Mouse (Mus musculus): ENCODE data around the gene Trim47. TPM values are rescaled to one million over a fixed set of nuclear protein-coding genes. Genes with fewer than 3 reads are reported as not detected.

Trim47 gene
- polyA plus RNA-seq (2015; fragmentation: Nextera tagmentation; extraction: Ambion mirVana) = 33.9 and 35.1 TPM in 2 replicates

DNA sequence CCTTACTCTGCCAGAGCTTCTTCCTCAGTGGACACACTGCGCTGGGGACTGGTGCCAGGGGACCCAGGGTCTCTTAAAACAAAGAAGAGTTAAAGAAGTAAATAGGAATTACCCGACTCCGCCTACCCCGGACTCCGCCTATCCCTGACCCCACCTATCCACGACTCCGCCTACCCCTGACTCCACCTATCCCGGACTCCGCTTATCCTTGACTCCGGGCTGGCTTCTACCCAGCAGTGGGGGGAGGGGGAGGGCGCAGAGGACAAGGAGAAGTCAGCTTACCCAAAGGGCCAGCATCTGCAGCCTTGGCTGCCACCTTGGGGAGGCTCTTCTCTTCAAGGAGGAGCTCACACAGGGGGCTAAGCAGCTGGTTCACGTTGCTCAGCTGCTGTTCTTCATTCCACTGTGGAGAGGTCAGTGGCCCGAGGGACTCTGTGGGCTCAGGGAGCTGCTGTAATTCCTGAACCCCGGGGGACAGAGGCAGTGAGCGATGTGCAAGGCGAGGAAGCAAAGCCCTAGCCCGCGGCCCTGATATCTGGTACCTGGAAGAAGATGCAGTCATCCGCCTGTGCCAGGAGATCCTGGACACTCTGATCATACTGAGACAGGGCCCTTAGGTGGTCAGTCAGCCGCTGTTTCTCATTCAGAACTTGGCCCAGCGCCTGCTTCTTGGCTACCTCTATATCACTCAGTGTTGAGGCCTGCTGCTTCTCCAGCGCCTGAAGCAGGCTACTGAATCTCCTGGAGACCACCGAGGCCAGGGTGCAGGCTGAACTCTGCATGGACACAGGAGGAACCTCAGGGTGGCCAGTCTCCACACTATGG, at the start of gene Trim47:
Trim47 (minus strand) TSS at position 55 of the 825 bp plus-strand sequence.

DNA sequence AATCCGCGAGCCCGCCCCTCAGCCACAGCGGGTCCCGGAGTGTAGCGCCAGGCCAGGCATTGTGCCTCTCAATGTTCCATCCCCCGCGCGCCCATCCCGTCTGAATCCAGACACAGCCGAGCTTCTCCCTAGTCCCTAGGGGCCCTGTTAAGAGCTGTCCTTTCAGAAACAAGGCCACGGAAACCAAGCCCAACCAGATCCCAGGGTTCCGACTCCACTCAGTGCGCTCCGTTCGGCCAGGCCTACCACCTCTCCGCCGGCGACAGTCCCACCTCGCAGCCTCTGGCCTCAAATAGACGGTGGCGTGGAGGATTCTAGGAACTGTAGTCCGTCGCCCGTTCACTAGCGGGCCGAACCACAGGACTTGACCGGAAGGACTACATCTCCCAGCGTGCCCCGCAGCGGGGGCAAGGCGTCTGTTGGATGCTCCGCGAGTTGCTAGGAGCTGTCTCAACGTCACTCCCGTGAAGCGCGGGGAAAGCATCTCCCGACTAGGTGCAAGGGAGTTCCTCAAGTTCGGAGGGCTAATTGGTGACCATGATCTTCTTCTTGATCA, 41.0 kb upstream of the Trim47 start, which contains the start of gene Fbf1:
Fbf1 (minus strand) TSS at position 283 of the 556 bp plus-strand sequence.

GRCm38 (mm10) chr11:116138468-116139138, 11.6 kb upstream of the Trim47 start, which contains the start of gene Mrpl38:
Mrpl38 (minus strand) TSS chr11:116138868.

DNA sequence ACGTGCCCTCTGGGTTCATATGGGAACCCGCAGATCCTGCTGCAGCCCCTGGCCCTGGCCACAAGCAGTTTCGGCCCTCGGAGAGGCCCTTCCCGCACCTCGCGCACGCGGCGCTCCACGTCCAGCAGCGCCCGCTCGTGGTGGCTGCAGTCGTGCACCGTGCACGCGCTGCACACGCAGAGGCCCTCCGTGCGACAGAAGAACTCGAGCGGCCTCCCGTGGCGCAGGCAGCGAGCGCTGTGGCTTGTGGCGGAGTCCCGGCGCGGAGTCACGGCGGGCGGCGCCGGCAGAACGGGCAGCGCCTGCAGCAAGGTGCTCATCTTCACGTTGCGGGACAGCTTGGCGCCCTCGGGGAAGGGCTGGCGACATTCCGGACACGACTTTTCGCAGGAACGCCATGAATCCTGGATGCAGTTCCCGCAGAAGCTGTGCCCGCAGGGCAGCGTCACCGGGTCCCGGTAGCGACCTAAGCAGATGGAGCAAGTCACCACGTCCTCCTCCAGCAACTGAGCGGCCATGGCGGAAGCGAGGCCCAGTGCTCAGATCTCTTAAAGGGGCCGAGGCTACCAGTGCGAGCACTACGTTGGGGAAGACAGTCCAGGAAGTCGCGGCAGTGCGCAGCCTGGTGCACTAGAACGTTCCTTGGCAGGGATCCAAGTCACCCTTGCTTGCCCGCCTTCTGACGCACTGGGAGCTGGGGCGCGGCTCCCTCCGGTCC, 3.6 kb upstream of the Trim47 start, which contains the start of gene Trim65:
Trim65 (minus strand) TSS at position 641 of the 718 bp plus-strand sequence.

GRCm38 (mm10) chr11:116086258-116087193, 40.5 kb downstream of the Trim47 start, which contains the start of gene Wbp2:
Wbp2 (minus strand) TSS chr11:116086995.

DNA sequence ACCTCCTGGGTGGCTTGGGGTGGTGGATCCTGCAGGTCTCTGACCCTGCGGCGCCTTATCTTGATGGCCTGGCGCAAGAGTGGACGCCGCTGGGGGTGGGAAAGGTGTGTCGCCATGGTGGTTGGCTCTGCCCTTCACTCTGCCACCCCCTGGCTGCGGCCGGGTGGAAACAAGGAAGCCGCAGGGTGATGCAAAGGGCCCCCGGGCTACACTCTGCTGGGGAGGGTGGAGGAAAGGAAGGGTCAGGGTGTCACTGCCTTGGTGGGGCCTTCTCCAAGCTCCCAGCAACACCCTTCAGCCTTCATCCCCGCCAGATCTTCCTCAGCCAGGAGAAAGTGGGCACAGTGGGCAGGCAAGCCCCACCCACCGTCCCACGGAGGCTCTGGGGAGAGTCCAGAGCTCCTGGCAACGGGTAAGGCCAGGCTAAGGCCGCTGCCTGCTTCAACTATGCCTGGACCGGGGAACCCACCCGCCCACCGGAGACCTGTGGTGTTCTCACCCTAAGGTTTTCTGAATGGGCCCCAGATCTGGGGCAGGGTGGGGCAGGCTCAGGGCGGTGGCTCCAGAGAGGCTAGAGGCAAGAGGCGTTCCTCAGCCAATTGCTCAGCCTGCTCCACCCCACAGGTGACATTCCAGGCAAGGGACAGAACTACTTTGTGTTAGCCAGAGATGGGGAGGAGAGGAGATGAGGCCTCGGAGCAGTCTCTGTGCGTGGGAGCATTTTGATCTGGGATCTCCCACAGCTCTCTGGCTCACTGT, 49.4 kb downstream of the Trim47 start, which contains the start of gene Unc13d:
Unc13d (minus strand) TSS at position 516 of the 759 bp plus-strand sequence.

Other genes with a start within 250 kb of the Trim47 start
- gene Smim5, start 227.2 kb downstream of the Trim47 start, polyA plus RNA-seq (2015; fragmentation: Nextera tagmentation; extraction: Ambion mirVana) = 3.9 and 6.6 TPM in 2 replicates
- 2.8 and 3.7 TPM in 2 replicates for gene Smim6, start 215.2 kb downstream of the Trim47 start, polyA plus RNA-seq (2015; fragmentation: Nextera tagmentation; extraction: Ambion mirVana)
- 22.6 and 24.7 TPM in 2 replicates for gene Sap30bp, start 193.9 kb downstream of the Trim47 start, polyA plus RNA-seq (2015; fragmentation: Nextera tagmentation; extraction: Ambion mirVana)
- 8.5 and 8.6 TPM in 2 replicates for gene Recql5, start 193.7 kb downstream of the Trim47 start, polyA plus RNA-seq (2015; fragmentation: Nextera tagmentation; extraction: Ambion mirVana)
- 13.1 TPM in 2 replicates for gene Itgb4, start 152.5 kb downstream of the Trim47 start, polyA plus RNA-seq (2015; fragmentation: Nextera tagmentation; extraction: Ambion mirVana)
- gene Galk1, start 114.5 kb downstream of the Trim47 start, polyA plus RNA-seq (2015; fragmentation: Nextera tagmentation; extraction: Ambion mirVana) = 119 and 133 TPM in 2 replicates
- 888 and 961 TPM in 2 replicates for gene H3f3b, start 99.2 kb downstream of the Trim47 start, polyA plus RNA-seq (2015; fragmentation: Nextera tagmentation; extraction: Ambion mirVana)
- gene Unk, start 96.9 kb downstream of the Trim47 start, polyA plus RNA-seq (2015; fragmentation: Nextera tagmentation; extraction: Ambion mirVana) = 10.9 and 11.5 TPM in 2 replicates
- gene Unc13d, start 49.2 kb downstream of the Trim47 start, polyA plus RNA-seq (2015; fragmentation: Nextera tagmentation; extraction: Ambion mirVana) = 8.6 and 9.9 TPM in 2 replicates
- gene Wbp2, start 40.2 kb downstream of the Trim47 start, polyA plus RNA-seq (2015; fragmentation: Nextera tagmentation; extraction: Ambion mirVana) = 101 and 115 TPM in 2 replicates
- 2.8 and 3.5 TPM in 2 replicates for gene Trim65, start 3.9 kb upstream of the Trim47 start, polyA plus RNA-seq (2015; fragmentation: Nextera tagmentation; extraction: Ambion mirVana)
- gene Mrpl38, start 11.7 kb upstream of the Trim47 start, polyA plus RNA-seq (2015; fragmentation: Nextera tagmentation; extraction: Ambion mirVana) = 42.2 and 43.2 TPM in 2 replicates
- gene Fbf1, start 41.0 kb upstream of the Trim47 start, polyA plus RNA-seq (2015; fragmentation: Nextera tagmentation; extraction: Ambion mirVana) = 12.2 and 13.6 TPM in 2 replicates
- 26.7 and 29.4 TPM in 2 replicates for gene Ten1, start 71.6 kb upstream of the Trim47 start, polyA plus RNA-seq (2015; fragmentation: Nextera tagmentation; extraction: Ambion mirVana)
- 32.0 and 37.1 TPM in 2 replicates for gene Acox1, start 71.8 kb upstream of the Trim47 start, polyA plus RNA-seq (2015; fragmentation: Nextera tagmentation; extraction: Ambion mirVana)
- 17.0 and 21.1 TPM in 2 replicates for gene Evpl, start 110.9 kb upstream of the Trim47 start, polyA plus RNA-seq (2015; fragmentation: Nextera tagmentation; extraction: Ambion mirVana)
- 56.4 and 58.5 TPM in 2 replicates for gene Srp68, start 147.0 kb upstream of the Trim47 start, polyA plus RNA-seq (2015; fragmentation: Nextera tagmentation; extraction: Ambion mirVana)
- 3.9 and 4.6 TPM in 2 replicates for gene Galr2, start 153.7 kb upstream of the Trim47 start, polyA plus RNA-seq (2015; fragmentation: Nextera tagmentation; extraction: Ambion mirVana)
- 43.7 and 51.1 TPM in 2 replicates for gene Exoc7, start 180.0 kb upstream of the Trim47 start, polyA plus RNA-seq (2015; fragmentation: Nextera tagmentation; extraction: Ambion mirVana)
- 0.19 and 0.45 TPM in 2 replicates for gene Foxj1, start 208.2 kb upstream of the Trim47 start, polyA plus RNA-seq (2015; fragmentation: Nextera tagmentation; extraction: Ambion mirVana)